In genomic region chr9:107872350-107873098, GRCm38 (mm10) we compare ENCODE assay signal across 8 mouse cellular contexts. TPM values are rescaled to one million over a fixed set of nuclear protein-coding genes. Genes with fewer than 3 reads are reported as not detected.
DNase-seq lines count a peak whose midpoint lies in the region; ATAC-seq lines count a peak whose summit lies in the region.

No protein-coding gene starts in this region.

- ATAC-seq in megakaryocyte progenitor cell, adult 5-6 weeks (replicated peaks; ENCODE audit: poor library complexity): peak; percentile 97

- peak; percentile 90 for DNase-seq in adipocyte (ENCODE audit: low spot score)
- peak; percentile 97 for DNase-seq in embryo, embryonic 10 days (ENCODE audit: low spot score)
- DNase-seq in gastrocnemius, postnatal 10 days: peak; percentile 92
- peak; percentile 95 for DNase-seq in induced T-regulatory cell, adult 2 months (ENCODE audit: low read depth)
- DNase-seq in left cerebral cortex, adult 9 months (ENCODE audit: low spot score in 2 of 2): peak; percentile 92 to 97
- peak; percentile 94 for DNase-seq in right cerebral cortex, postnatal 14 days
- DNase-seq in urinary bladder, postnatal 36 days (ENCODE audit: low spot score in 2 of 2): peak; percentile 85 to 95

RNA-seq across cellular contexts. Expression of gene Rbm6, which starts 0.5 kb away (rescaled TPM):
- total RNA-seq in gastrocnemius, postnatal 10 days (2021): 10 to 100 TPM; 21.6 to 35.5 TPM
- 74.5 and 80.7 TPM in 2 replicates for total RNA-seq in megakaryocyte progenitor cell, adult 5-6 weeks (2015)
- 131 and 179 TPM in 2 replicates for total RNA-seq in megakaryocyte progenitor cell, adult 5-6 weeks (2017)

RNA-seq across cellular contexts. Expression of gene Mon1a, which starts 15.4 kb away (rescaled TPM):
- 1 to 10 TPM; 4.0 to 4.8 TPM for total RNA-seq in gastrocnemius, postnatal 10 days (2021)
- total RNA-seq in megakaryocyte progenitor cell, adult 5-6 weeks (2015): 5.3 and 5.9 TPM in 2 replicates
- total RNA-seq in megakaryocyte progenitor cell, adult 5-6 weeks (2017): 16.6 and 18.4 TPM in 2 replicates

RNA-seq across cellular contexts. Expression of gene Mst1r, which starts 34.1 kb away (rescaled TPM):
- 1 to 10 TPM; 1.9 to 5.6 TPM for total RNA-seq in gastrocnemius, postnatal 10 days (2021)
- 0.22 TPM in 1 of 2 replicates, not detected in the other for total RNA-seq in megakaryocyte progenitor cell, adult 5-6 weeks (2015)
- 0.07 TPM in 1 of 2 replicates, not detected in the other for total RNA-seq in megakaryocyte progenitor cell, adult 5-6 weeks (2017)

RNA-seq across cellular contexts. Expression of gene Actl11, which starts 55.7 kb away (rescaled TPM):
- not detected for total RNA-seq in gastrocnemius, postnatal 10 days (2021)
- 0.05 TPM in 1 of 2 replicates, not detected in the other for total RNA-seq in megakaryocyte progenitor cell, adult 5-6 weeks (2015)
- total RNA-seq in megakaryocyte progenitor cell, adult 5-6 weeks (2017): not detected in 2 replicates

Comparison
In these comparisons a context has a peak if more than half of its experiments do, and no peak if none do; other contexts are left out.
1. Peak in every context shown above with its lines: DNase-seq and ATAC-seq.